Mouse (Mus musculus): Measurements from ENCODE around the gene Zfp799. TPM values are rescaled to one million over a fixed set of nuclear protein-coding genes. Genes with fewer than 3 reads are reported as not detected.

The Zfp799 gene
- polyA plus RNA-seq (2012; rRNA removed): 13.3 and 13.4 TPM in 2 replicates
- polyA plus RNA-seq (2014; fragmentation: Nextera tagmentation; extraction: Ambion mirVana): 15.1 and 20.2 TPM in 2 replicates

DNA sequence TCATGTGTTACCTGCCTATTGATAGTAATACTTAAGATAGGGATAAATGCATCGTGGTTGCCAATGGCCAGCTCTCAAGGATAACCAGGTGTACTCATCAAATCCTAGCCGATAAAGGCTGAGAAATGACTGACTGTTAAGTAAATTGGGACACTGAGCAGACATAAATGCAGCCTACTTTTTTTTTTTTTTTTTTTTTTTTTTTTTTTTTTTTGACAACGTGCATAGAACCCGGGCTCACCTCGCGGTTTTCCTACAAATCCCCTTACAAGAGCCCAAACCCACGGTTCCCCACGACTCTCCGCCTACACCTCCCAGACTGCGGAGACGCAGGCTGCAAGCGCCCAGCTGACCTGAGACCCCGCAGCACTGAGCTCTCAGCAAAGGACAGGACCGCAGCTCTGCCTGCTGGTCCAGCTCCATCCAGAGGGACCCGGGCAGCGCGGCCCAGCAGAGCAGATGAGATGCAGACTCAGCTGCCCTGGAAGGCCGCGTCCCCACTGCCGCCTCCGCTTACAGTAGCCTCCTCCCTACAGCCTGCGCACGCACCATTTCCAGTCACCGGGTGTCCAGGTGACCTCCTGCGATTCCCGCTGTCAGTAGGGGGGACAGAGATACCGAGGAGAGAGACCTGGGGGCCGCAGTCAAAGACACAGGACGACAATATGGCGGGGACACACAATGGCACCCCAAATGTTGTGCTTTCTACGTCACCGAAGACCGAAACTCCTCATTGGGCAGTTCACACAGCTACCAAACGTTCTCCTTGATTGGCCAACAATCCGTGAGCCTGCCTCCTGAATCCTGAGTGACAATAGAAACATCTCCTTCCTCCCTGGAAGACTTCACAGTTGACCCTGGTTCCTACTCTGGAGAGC, at the start of gene Zfp799:
Gene Zfp799 (minus strand): TSS at position 722 of the 878 bp plus-strand sequence.
- Histone ChIP-seq H3K27me3 (ENCODE audit: control insufficient read depth, insufficient read depth, low read length) (no peaks in the 10 kb centered on the region), H3K4me3 (replicated peaks; ENCODE audit: low read length) (peak within 1 kb of the TSS; percentile 85), H3K36me3 (ENCODE audit: control insufficient read depth, insufficient read depth, low read length) (peaks cover 20% of the 10 kb centered on the region), H3K27ac (replicated peaks; ENCODE audit: low read depth, low read length) (peak within 1 kb of the TSS; percentile 61; the same call in 1 of the 2 replicates), H3K4me2 (replicated peaks; ENCODE audit: low read depth, low read length, severe bottlenecking) (peak within 1 kb of the TSS; percentile 79), H3K9me3 (ENCODE audit: control insufficient read depth, low read length) (no peaks in the 10 kb centered on the region), H3K4me1 (ENCODE audit: control insufficient read depth, insufficient read depth, low read length) (peaks cover 5% of the 10 kb centered on the region; the same call in 1 of the 2 replicates), H3K9ac (ENCODE audit: low read depth, low read length, severe bottlenecking) (peak within 1 kb of the TSS; percentile 96)
- peak; percentile 98 for ATAC-seq (ENCODE audit: low FRiP score, low read depth)
- peak; percentile 91 for DNase-seq (ENCODE audit: low spot score)
- WGBS: 2% methylated on average over 34 of the region's 35 CpGs
- TF ChIP-seq POLR2A (IDR thresholded peaks at IDR 0.05; ENCODE audit: borderline replicate concordance, extremely low read depth, insufficient read depth, insufficient read length): peak; percentile 41; the same call in 1 of the 2 replicates

GRCm38 (mm10) chr17:32878773-32879172, 48.7 kb upstream of the Zfp799 start:
- peaks cover 4% of the 10 kb centered on the region for H3K4me1 ChIP-seq (ENCODE audit: control insufficient read depth, insufficient read depth, low read length)
- no peak overlapping the region for H3K27ac ChIP-seq (replicated peaks; ENCODE audit: low read depth, low read length)
- H3K9ac ChIP-seq (ENCODE audit: low read depth, low read length, severe bottlenecking): no peak overlapping the region
- no peak overlapping the region for H3K4me2 ChIP-seq (replicated peaks; ENCODE audit: low read depth, low read length, severe bottlenecking)
- no peak for TF ChIP-seq POLR2A (IDR thresholded peaks at IDR 0.05; ENCODE audit: borderline replicate concordance, extremely low read depth, insufficient read depth, insufficient read length)
- 95% methylated on average over 11 of the region's 11 CpGs for WGBS
- no peak for ATAC-seq (ENCODE audit: low FRiP score, low read depth)
- no peaks in the 10 kb centered on the region for H3K9me3 ChIP-seq (ENCODE audit: control insufficient read depth, low read length)
- DNase-seq (ENCODE audit: low spot score): no peak
- H3K27me3 ChIP-seq (ENCODE audit: control insufficient read depth, insufficient read depth, low read length): no peaks in the 10 kb centered on the region
- H3K36me3 ChIP-seq (ENCODE audit: control insufficient read depth, insufficient read depth, low read length): peaks cover 41% of the 10 kb centered on the region
- no peak overlapping the region for H3K4me3 ChIP-seq (replicated peaks; ENCODE audit: low read length)

DNA sequence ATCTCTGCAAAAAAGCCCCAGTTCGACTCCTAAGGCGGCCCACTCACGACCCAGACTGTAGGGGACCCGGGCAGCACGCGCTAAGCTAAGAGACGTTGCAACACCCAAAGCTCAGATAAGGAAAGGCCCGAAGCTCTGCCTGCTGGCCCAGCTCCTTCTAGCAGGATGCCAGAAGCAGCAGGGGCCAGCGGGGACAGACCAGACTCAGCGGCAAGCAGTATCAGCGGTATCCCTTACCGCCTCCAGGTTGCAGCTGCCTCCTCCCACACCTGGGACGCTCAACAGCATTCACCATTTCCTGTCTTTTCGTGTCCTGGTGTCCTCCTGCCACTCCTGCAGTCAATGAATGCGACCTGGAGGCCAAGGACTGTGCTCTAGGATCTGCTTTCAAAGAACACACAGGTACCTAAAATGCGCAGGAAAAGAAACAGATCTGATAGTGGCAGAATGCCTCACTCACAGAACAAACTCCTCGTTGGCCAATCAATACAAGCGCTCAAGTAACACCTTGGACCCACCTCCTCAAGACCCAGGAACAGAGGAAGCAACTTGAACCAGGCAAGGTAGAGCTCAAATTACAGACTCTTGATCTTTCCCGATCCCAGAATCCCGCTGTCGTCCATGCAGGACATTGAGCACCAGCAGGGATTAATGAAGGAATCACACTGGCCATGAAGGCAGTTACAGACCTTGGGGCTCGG, 47.6 kb upstream of the Zfp799 start:
- H3K27ac ChIP-seq (replicated peaks; ENCODE audit: low read depth, low read length): no peak overlapping the region
- H3K9me3 ChIP-seq (ENCODE audit: control insufficient read depth, low read length): no peaks in the 10 kb centered on the region
- no peak for TF ChIP-seq POLR2A (IDR thresholded peaks at IDR 0.05; ENCODE audit: borderline replicate concordance, extremely low read depth, insufficient read depth, insufficient read length)
- no peaks in the 10 kb centered on the region for H3K27me3 ChIP-seq (ENCODE audit: control insufficient read depth, insufficient read depth, low read length)
- H3K4me2 ChIP-seq (replicated peaks; ENCODE audit: low read depth, low read length, severe bottlenecking): peak overlapping the region; percentile 37
- 0 out of 2 replicates have a peak overlapping the region, but pooled peaks have one; percentile 7 for H3K4me3 ChIP-seq (replicated peaks; ENCODE audit: low read length)
- H3K4me1 ChIP-seq (ENCODE audit: control insufficient read depth, insufficient read depth, low read length): peaks cover 4% of the 10 kb centered on the region
- ATAC-seq (ENCODE audit: low FRiP score, low read depth) (no peak), DNase-seq (ENCODE audit: low spot score) (no peak)
- H3K9ac ChIP-seq (ENCODE audit: low read depth, low read length, severe bottlenecking): peak overlapping the region; percentile 40; the same call in 1 of the 2 replicates
- peaks cover 29% of the 10 kb centered on the region for H3K36me3 ChIP-seq (ENCODE audit: control insufficient read depth, insufficient read depth, low read length)
- WGBS: 6% methylated on average over 22 of the region's 22 CpGs

GRCm38 (mm10) chr17:32872696-32873095, 42.6 kb upstream of the Zfp799 start:
- Histone ChIP-seq H3K36me3 (ENCODE audit: control insufficient read depth, insufficient read depth, low read length) (no peaks in the 10 kb centered on the region), H3K4me3 (replicated peaks; ENCODE audit: low read length) (no peak overlapping the region), H3K4me1 (ENCODE audit: control insufficient read depth, insufficient read depth, low read length) (peaks cover 4% of the 10 kb centered on the region), H3K27ac (replicated peaks; ENCODE audit: low read depth, low read length) (no peak overlapping the region), H3K9me3 (ENCODE audit: control insufficient read depth, low read length) (no peaks in the 10 kb centered on the region), H3K9ac (ENCODE audit: low read depth, low read length, severe bottlenecking) (no peak overlapping the region), H3K4me2 (replicated peaks; ENCODE audit: low read depth, low read length, severe bottlenecking) (no peak overlapping the region), H3K27me3 (ENCODE audit: control insufficient read depth, insufficient read depth, low read length) (no peaks in the 10 kb centered on the region)
- TF ChIP-seq POLR2A (IDR thresholded peaks at IDR 0.05; ENCODE audit: borderline replicate concordance, extremely low read depth, insufficient read depth, insufficient read length): no peak
- ATAC-seq (ENCODE audit: low FRiP score, low read depth): no peak
- WGBS: 55% methylated on average over 5 of the region's 5 CpGs
- DNase-seq (ENCODE audit: low spot score): no peak

DNA sequence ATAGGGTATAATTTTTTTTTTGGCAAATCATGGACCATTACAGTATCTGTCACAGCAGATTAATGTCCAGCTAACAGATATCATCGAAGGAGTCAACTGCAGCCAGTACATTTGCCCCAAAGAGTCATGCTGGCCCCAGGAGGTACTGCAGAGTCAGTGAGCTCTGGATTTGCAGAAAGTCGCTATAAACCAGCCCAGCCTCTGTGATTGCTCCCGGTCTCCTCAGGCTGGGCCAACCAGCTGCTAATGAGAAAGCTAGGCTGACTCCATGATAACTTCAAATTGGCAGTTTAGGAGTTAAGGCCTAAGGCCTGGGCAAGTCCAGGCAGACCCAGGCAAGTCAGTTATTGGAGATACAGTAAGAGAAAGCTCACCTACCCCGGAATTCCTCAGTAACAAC, 42.0 kb upstream of the Zfp799 start:
- WGBS: 50% methylated on average over 4 of the region's 4 CpGs
- ATAC-seq (ENCODE audit: low FRiP score, low read depth) (no peak), DNase-seq (ENCODE audit: low spot score) (no peak)
- Histone ChIP-seq H3K27ac (replicated peaks; ENCODE audit: low read depth, low read length) (no peak overlapping the region), H3K27me3 (ENCODE audit: control insufficient read depth, insufficient read depth, low read length) (no peaks in the 10 kb centered on the region), H3K9me3 (ENCODE audit: control insufficient read depth, low read length) (no peaks in the 10 kb centered on the region), H3K4me3 (replicated peaks; ENCODE audit: low read length) (no peak overlapping the region), H3K36me3 (ENCODE audit: control insufficient read depth, insufficient read depth, low read length) (no peaks in the 10 kb centered on the region), H3K4me2 (replicated peaks; ENCODE audit: low read depth, low read length, severe bottlenecking) (no peak overlapping the region), H3K4me1 (ENCODE audit: control insufficient read depth, insufficient read depth, low read length) (no peaks in the 10 kb centered on the region), H3K9ac (ENCODE audit: low read depth, low read length, severe bottlenecking) (no peak overlapping the region)
- TF ChIP-seq POLR2A (IDR thresholded peaks at IDR 0.05; ENCODE audit: borderline replicate concordance, extremely low read depth, insufficient read depth, insufficient read length): no peak

Data from limb, embryonic 14.5 days (tissue).